Mouse (Mus musculus): Measurements from ENCODE around the gene Fbln2.

GRCm38 (mm10) chr6:91265616-91266015, 53.4 kb downstream of the Fbln2 start:
- TF ChIP-seq CTCF (IDR thresholded peaks at IDR 0.05; ENCODE audit: low read depth, low read length): no peak
- no peak for TF ChIP-seq TAL1 (conservative IDR thresholded peaks at IDR 0.05; ENCODE audit: low read depth, low read length)
- TF ChIP-seq GATA1 (IDR thresholded peaks at IDR 0.05; ENCODE audit: borderline replicate concordance, low read length): no peak
- TF ChIP-seq POLR2AphosphoS5 (IDR thresholded peaks at IDR 0.05; ENCODE audit: insufficient replicate concordance, low read depth, low read length): no peak
- TF ChIP-seq GATA2 (IDR thresholded peaks at IDR 0.05; ENCODE audit: borderline replicate concordance, low read depth, low read length): no peak
